Comparison of ENCODE assay signal across 17 mouse cellular contexts in the genomic region with DNA sequence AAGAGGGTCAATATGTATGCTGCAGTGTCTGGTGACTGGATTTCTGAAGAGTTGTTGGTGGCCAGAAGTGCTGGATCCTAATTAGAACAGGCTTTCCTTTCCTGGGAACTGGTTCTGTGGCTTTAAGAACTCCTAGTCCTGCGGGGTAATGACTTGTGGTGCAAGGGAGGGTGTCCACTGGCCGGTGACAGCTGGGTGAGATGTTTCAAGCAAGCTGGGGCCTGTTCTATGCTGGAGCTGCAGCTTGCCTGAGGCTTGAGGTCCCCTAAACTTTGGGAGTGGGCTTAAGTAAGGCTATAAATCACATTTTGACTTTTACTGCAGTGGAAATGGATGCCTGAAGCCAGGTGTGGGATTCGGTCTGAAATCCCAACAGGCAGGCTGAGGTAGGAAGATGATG. TPM values are rescaled to one million over a fixed set of nuclear protein-coding genes. Genes with fewer than 3 reads are reported as not detected.
A peak's percentile ranks its signal among the peaks of the same experiment; 100 is the strongest.
DNase-seq lines count a peak whose midpoint lies in the region; ATAC-seq and TF ChIP-seq lines count a peak whose summit lies in the region.
"Had no signal": no experiment of that assay in that cellular context is flagged by ENCODE, and none has a peak within 500 bp of the region (broad histone marks: within the 10 kb centered on the region; RNA-seq: fewer than 3 reads in every experiment).

No protein-coding gene starts in this region.

- H3K4me3 ChIP-seq in embryonic facial prominence, embryonic 10.5 days: no peak overlapping the region
- H3K4me3 ChIP-seq in kidney, embryonic 14.5 days (ENCODE audit: low read length): no peak overlapping the region
- H3K4me3 ChIP-seq in thymus, adult 2 months (ENCODE audit: control insufficient read depth, insufficient read depth, low read length): no peak overlapping the region
- H3K4me3 ChIP-seq: forebrain, embryonic 13.5 days; liver, embryonic 15.5 days had no signal

- H3K4me1 ChIP-seq in embryonic facial prominence, embryonic 10.5 days: peaks cover 30% of the 10 kb centered on the region
- peaks cover 43% of the 10 kb centered on the region for H3K4me1 ChIP-seq in kidney, embryonic 14.5 days (ENCODE audit: control insufficient read depth, insufficient read depth, low read length)
- H3K4me1 ChIP-seq in thymus, adult 2 months (replicated peaks; ENCODE audit: control insufficient read depth, insufficient read depth, low read length): no peaks in the 10 kb centered on the region
- H3K4me1 ChIP-seq: forebrain, embryonic 13.5 days had no signal

- no peaks in the 10 kb centered on the region for H3K27me3 ChIP-seq in embryonic facial prominence, embryonic 10.5 days (replicated peaks; ENCODE audit: low read depth, poor library complexity, severe bottlenecking)
- no peaks in the 10 kb centered on the region for H3K27me3 ChIP-seq in kidney, embryonic 14.5 days (ENCODE audit: control insufficient read depth, insufficient read depth, low read length)
- H3K27me3 ChIP-seq in thymus, adult 2 months (ENCODE audit: control insufficient read depth, insufficient read depth, low read length): no peaks in the 10 kb centered on the region
- H3K27me3 ChIP-seq: forebrain, embryonic 13.5 days; liver, embryonic 15.5 days had no signal

- TF ChIP-seq CTCF in thymus, adult 2 months (IDR thresholded peaks at IDR 0.05; ENCODE audit: borderline replicate concordance, control insufficient read depth, extremely low read depth, insufficient read depth, low read length, poor library complexity): no peak

- H3K9ac ChIP-seq in kidney, embryonic 14.5 days (ENCODE audit: low read depth, low read length): no peak overlapping the region
- H3K9ac ChIP-seq: forebrain, embryonic 13.5 days; liver, embryonic 15.5 days had no signal

- no peak overlapping the region for H3K4me2 ChIP-seq in kidney, embryonic 14.5 days (replicated peaks; ENCODE audit: low read depth, low read length)
- H3K4me2 ChIP-seq: forebrain, embryonic 13.5 days; liver, embryonic 15.5 days had no signal

- 61% methylated on average over 3 of the region's 3 CpGs for WGBS in embryonic facial prominence, embryonic 10.5 days
- 5% methylated on average over 3 of the region's 3 CpGs for WGBS in kidney, embryonic 14.5 days
- 74% methylated on average over 3 of the region's 3 CpGs for WGBS in thymus, adult 2 months

- no peak overlapping the region; the same call in 1 of the 2 replicates for H3K27ac ChIP-seq in embryonic facial prominence, embryonic 10.5 days (replicated peaks)
- peak overlapping the region; percentile 67; the same call in 1 of the 2 replicates for H3K27ac ChIP-seq in kidney, embryonic 14.5 days (ENCODE audit: low read depth, low read length)
- H3K27ac ChIP-seq in thymus, adult 2 months (ENCODE audit: control insufficient read depth, insufficient read depth, low read length): no peak overlapping the region
- H3K27ac ChIP-seq: forebrain, embryonic 13.5 days; liver, embryonic 15.5 days had no signal

- peak; percentile 35 to 57 for DNase-seq in heart, adult 9 months (ENCODE audit: low spot score in 2 of 2)
- DNase-seq in heart, adult 8-10 months (ENCODE audit: low spot score): no peak
- DNase-seq in embryonic facial prominence, embryonic 10.5 days (ENCODE audit: low spot score): peak; percentile 31
- peak; percentile 39 for DNase-seq in lung, postnatal 14 days
- no peak for DNase-seq in left cerebral cortex, postnatal 10 days (ENCODE audit: extremely low spot score in 1 of 2, low spot score in 2 of 2)
- no peak for DNase-seq in thymus, adult 2 months
- no peak for DNase-seq in cerebellum, postnatal 4 days (ENCODE audit: low spot score in 2 of 2)
- DNase-seq: adrenal gland, postnatal 14 days; cerebellum, postnatal 36 days; layer of hippocampus, adult 9-11 months; right cerebral cortex, postnatal 25 days had no signal

- H3K36me3 ChIP-seq in embryonic facial prominence, embryonic 10.5 days (replicated peaks): peaks cover 60% of the 10 kb centered on the region
- H3K36me3 ChIP-seq in kidney, embryonic 14.5 days (ENCODE audit: control insufficient read depth, insufficient read depth, low read length): peaks cover 76% of the 10 kb centered on the region
- no peaks in the 10 kb centered on the region for H3K36me3 ChIP-seq in thymus, adult 2 months (ENCODE audit: control insufficient read depth, insufficient read depth, low read length)
- H3K36me3 ChIP-seq: liver, embryonic 15.5 days had no signal

- ATAC-seq in kidney, embryonic 14.5 days (ENCODE audit: low FRiP score, low TSS enrichment): peak; percentile 68; the same call in 1 of the 2 replicates
- ATAC-seq: forebrain, embryonic 13.5 days had no signal

- no peaks in the 10 kb centered on the region for H3K9me3 ChIP-seq in embryonic facial prominence, embryonic 10.5 days
- H3K9me3 ChIP-seq in kidney, embryonic 14.5 days (ENCODE audit: control insufficient read depth, low read length): no peaks in the 10 kb centered on the region
- H3K9me3 ChIP-seq: forebrain, embryonic 13.5 days; liver, embryonic 15.5 days had no signal

- intact Hi-C loops in left cerebral cortex, postnatal 10 days (cut with DNase I): no loop called here

- no peak for TF ChIP-seq POLR2A in thymus, adult 2 months (IDR thresholded peaks at IDR 0.05; ENCODE audit: control insufficient read depth, extremely low read depth, insufficient read depth, low read length, poor library complexity)

RNA-seq across cellular contexts. Expression of a gene that starts 30.5 kb away (rescaled TPM):
- 10 to 100 TPM; 44.0 to 51.1 (median 48.7) TPM for total RNA-seq in heart, adult 8-10 months (2022)
- 37.2 and 42.5 TPM in 2 replicates for polyA plus RNA-seq in embryonic facial prominence, embryonic 10.5 days (2016; fragmentation: Nextera tagmentation; extraction: Ambion mirVana)
- 65.2 and 121 TPM in 2 replicates for polyA plus RNA-seq in kidney, embryonic 14.5 days (2014; fragmentation: Nextera tagmentation; extraction: Ambion mirVana)
- 10 to 100 TPM; 33.1 to 35.1 TPM for total RNA-seq in left cerebral cortex, postnatal 10 days (2021)
- 14.0 TPM in 2 replicates for polyA plus RNA-seq in thymus, adult 2 months (2012; rRNA removed)

RNA-seq across cellular contexts. Expression of a gene that starts 54.9 kb away (rescaled TPM):
- total RNA-seq in heart, adult 8-10 months (2022): not detected
- polyA plus RNA-seq in embryonic facial prominence, embryonic 10.5 days (2016; fragmentation: Nextera tagmentation; extraction: Ambion mirVana): not detected in 2 replicates
- not detected in 2 replicates for polyA plus RNA-seq in kidney, embryonic 14.5 days (2014; fragmentation: Nextera tagmentation; extraction: Ambion mirVana)
- not detected for total RNA-seq in left cerebral cortex, postnatal 10 days (2021)
- polyA plus RNA-seq in thymus, adult 2 months (2012; rRNA removed): not detected in 2 replicates
- total RNA-seq: adrenal gland, postnatal 14 days; heart, adult 18-20 months had no signal
- polyA plus RNA-seq: C2C12; forebrain, embryonic 13.5 days; liver, embryonic 15.5 days; testis, adult 2 months had no signal

RNA-seq across cellular contexts. Expression of a gene that starts 55.7 kb away (rescaled TPM):
- 100 to 1,000 TPM; 368 to 419 (median 398) TPM for total RNA-seq in heart, adult 8-10 months (2022)
- 145 and 147 TPM in 2 replicates for polyA plus RNA-seq in embryonic facial prominence, embryonic 10.5 days (2016; fragmentation: Nextera tagmentation; extraction: Ambion mirVana)
- 127 and 145 TPM in 2 replicates for polyA plus RNA-seq in kidney, embryonic 14.5 days (2014; fragmentation: Nextera tagmentation; extraction: Ambion mirVana)
- 100 to 1,000 TPM; 111 to 119 TPM for total RNA-seq in left cerebral cortex, postnatal 10 days (2021)
- polyA plus RNA-seq in thymus, adult 2 months (2012; rRNA removed): 15.3 and 17.4 TPM in 2 replicates

Comparison
In these comparisons a context has a peak if more than half of its experiments do, and no peak if none do; other contexts are left out.
1. DNase-seq: peak in heart, adult 9 months (2 of 2), embryonic facial prominence, embryonic 10.5 days (single experiment) and lung, postnatal 14 days (single experiment); none in heart, adult 8-10 months (single experiment), left cerebral cortex, postnatal 10 days (0 of 2), thymus, adult 2 months (single experiment) and cerebellum, postnatal 4 days (0 of 2).